Mouse (Mus musculus) liver, embryonic 11.5 days (tissue): ENCODE measurements around the gene Gpc5. TPM values are rescaled to one million over a fixed set of nuclear protein-coding genes. Genes with fewer than 3 reads are reported as not detected.

Source experiments
- ATAC-seq: fragments of 200-750 bp; cut with Nextera tagmentation; replicated peaks from 2 replicates; pipeline ENCODE4 v1.8.0; 2017; ENCODE audit warnings: moderate number of reproducible peaks, mild to moderate bottlenecking, moderate TSS enrichment, moderate library complexity; ENCODE audit not compliant: low FRiP score
- DNase-seq: peaks from one replicate; pipeline ENCODE4 v3.0.0-alpha.2; 2017; ENCODE audit warnings: low spot score
- H3K27ac ChIP-seq: fragments of 300-500 bp; sonication (generic); 2 replicates; pipeline ENCODE4 v1.5.1; 2014; ENCODE audit warnings: mild to moderate bottlenecking, low read depth, low read length, control low read depth
- H3K27me3 ChIP-seq: fragments of 300-500 bp; sonication (generic); replicated peaks from 2 replicates; pipeline ENCODE4 v1.6.1; 2014; ENCODE audit warnings: low read length, mixed read lengths; ENCODE audit not compliant: control insufficient read depth, insufficient read depth
- H3K36me3 ChIP-seq: fragments of 300-500 bp; sonication (generic); 2 replicates; pipeline ENCODE4 v1.6.1; 2014; ENCODE audit warnings: mild to moderate bottlenecking, low read length, moderate library complexity, mixed read lengths; ENCODE audit not compliant: control insufficient read depth, insufficient read depth
- H3K4me1 ChIP-seq: fragments of 300-500 bp; sonication (generic); replicated peaks from 2 replicates; pipeline ENCODE4 v1.6.1; 2014; ENCODE audit warnings: low read length, mixed read lengths; ENCODE audit not compliant: control insufficient read depth, insufficient read depth
- H3K4me2 ChIP-seq: fragments of 300-500 bp; sonication (generic); 2 replicates; pipeline ENCODE4 v1.6.1; 2014; ENCODE audit warnings: mild to moderate bottlenecking, control low read depth, moderate library complexity
- H3K4me3 ChIP-seq: fragments of 300-500 bp; sonication (generic); 2 replicates; pipeline ENCODE4 v1.5.1; 2014; ENCODE audit warnings: low read depth, low read length, control low read depth
- H3K9ac ChIP-seq: fragments of 300-500 bp; sonication (generic); 2 replicates; pipeline ENCODE4 v1.6.1; 2014; ENCODE audit warnings: low read depth, low read length, control low read depth
- H3K9me3 ChIP-seq: fragments of 300-500 bp; sonication (generic); 2 replicates; pipeline ENCODE4 v1.6.1; 2016; ENCODE audit warnings: low read length, inconsistent platforms, mixed read lengths; ENCODE audit not compliant: control insufficient read depth
- WGBS: fragments of 180-500 bp; shearing (Covaris S2); extraction: QIAGEN DNeasy Blood & Tissue Kit; methylation state at CpG from one replicate; pipeline ENCODE4 v1.1.7; 2014; 5-methylcytosine and 5-hydroxymethylcytosine counted together
- polyA plus RNA-seq: library from polyadenylated mRNA; unstranded; fragments of >200 nt; fragmentation: Nextera tagmentation; extraction: Ambion mirVana; gene quantifications from 2 replicates; pipeline ENCODE4 v1.2.1, GENCODE M21; 2014

Gene Gpc5
- polyA plus RNA-seq, 1 experiment from 2014 or later: 0.12 TPM

- DNase-seq (no peak), ATAC-seq (no peak)
- H3K4me2 ChIP-seq: no peak overlapping the region
- WGBS: 85% methylated on average over 4 of the region's 4 CpGs
- H3K27ac ChIP-seq: no peak overlapping the region
- no peaks in the 10 kb centered on the region; the same call in 1 of the 2 replicates for H3K4me1 ChIP-seq
- no peaks in the 10 kb centered on the region for H3K36me3 ChIP-seq
- no peaks in the 10 kb centered on the region for H3K9me3 ChIP-seq
- H3K27me3 ChIP-seq: peaks cover 29% of the 10 kb centered on the region
- H3K4me3 ChIP-seq: no peak overlapping the region
- no peak overlapping the region for H3K9ac ChIP-seq
These were observed 1.5 kb upstream of the Gpc5 start for GRCm38 (mm10) chr14:115090516-115090915.

GRCm38 (mm10) chr14:115092510-115092909 lies 495 bp downstream of the Gpc5 start:
- Histone ChIP-seq H3K27ac (no peak overlapping the region), H3K4me3 (peak overlapping the region; percentile 63), H3K9me3 (no peaks in the 10 kb centered on the region), H3K4me1 (no peaks in the 10 kb centered on the region; the same call in 1 of the 2 replicates), H3K4me2 (peak overlapping the region; percentile 94), H3K36me3 (no peaks in the 10 kb centered on the region), H3K9ac (no peak overlapping the region), H3K27me3 (peaks cover 29% of the 10 kb centered on the region)
- DNase-seq: peak; percentile 37
- under 1% methylated on average over 33 of the region's 33 CpGs for WGBS
- ATAC-seq: peak; percentile 9; the same call in 1 of the 2 replicates

DNA sequence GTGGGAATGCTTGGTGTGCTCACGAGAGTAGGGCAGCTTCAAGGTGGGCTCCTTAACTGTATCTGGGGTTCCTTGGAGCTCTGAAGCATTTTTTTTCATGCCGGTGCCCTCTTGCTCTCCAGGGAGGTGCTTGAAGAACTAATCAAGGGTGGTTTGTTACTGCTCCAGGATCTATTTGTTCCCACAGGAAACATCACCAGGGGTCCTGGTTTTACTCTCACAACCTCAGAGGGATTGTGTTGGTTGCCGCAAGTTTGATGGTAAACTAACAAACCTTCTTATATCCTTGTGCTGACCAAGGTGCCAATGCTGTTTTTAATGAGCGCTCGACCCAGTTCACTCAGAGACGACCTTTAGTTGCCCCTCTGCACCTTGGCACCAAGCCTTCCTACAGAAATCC lies 937 bp downstream of the Gpc5 start:
- ATAC-seq (no peak), DNase-seq (no peak)
- H3K4me2 ChIP-seq: peak overlapping the region; percentile 94
- no peaks in the 10 kb centered on the region; the same call in 1 of the 2 replicates for H3K4me1 ChIP-seq
- H3K4me3 ChIP-seq: peak overlapping the region; percentile 63
- H3K36me3 ChIP-seq: no peaks in the 10 kb centered on the region
- H3K9me3 ChIP-seq: no peaks in the 10 kb centered on the region
- H3K27ac ChIP-seq: no peak overlapping the region
- no peak overlapping the region for H3K9ac ChIP-seq
- 21% methylated on average over 6 of the region's 6 CpGs for WGBS
- H3K27me3 ChIP-seq: peaks cover 29% of the 10 kb centered on the region

GRCm38 (mm10) chr14:115100617-115101299 lies 8.7 kb downstream of the Gpc5 start:
- H3K9me3 ChIP-seq: no peaks in the 10 kb centered on the region
- no peaks in the 10 kb centered on the region for H3K36me3 ChIP-seq
- DNase-seq (no peak), ATAC-seq (no peak)
- no peaks in the 10 kb centered on the region for H3K27me3 ChIP-seq
- no peak overlapping the region for H3K4me3 ChIP-seq
- H3K27ac ChIP-seq: no peak overlapping the region
- no peak overlapping the region for H3K4me2 ChIP-seq
- no peak overlapping the region for H3K9ac ChIP-seq
- H3K4me1 ChIP-seq: no peaks in the 10 kb centered on the region
- WGBS: 84% methylated on average over 9 of the region's 9 CpGs

DNA sequence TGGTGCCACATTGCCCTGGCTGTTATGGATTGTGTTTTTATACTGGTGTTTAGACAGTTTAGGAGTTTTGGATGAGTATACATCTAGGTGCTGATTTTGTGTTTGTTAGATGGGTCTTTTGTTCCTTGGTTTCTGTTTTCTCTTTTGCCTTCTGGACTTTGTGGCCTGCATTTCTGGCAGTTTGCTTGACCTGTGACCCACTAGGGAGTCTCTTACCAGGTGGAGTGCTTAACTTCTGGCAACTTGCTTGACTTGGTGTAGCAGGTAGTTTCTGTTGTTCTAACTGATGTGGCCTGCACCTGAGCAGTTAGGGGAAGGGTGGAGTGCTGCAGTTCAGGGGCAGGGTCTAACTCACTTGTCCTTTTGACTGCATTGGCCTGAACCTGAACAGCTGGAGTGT lies 14.3 kb downstream of the Gpc5 start:
- Histone ChIP-seq H3K9ac (no peak overlapping the region), H3K4me2 (no peak overlapping the region), H3K27ac (no peak overlapping the region), H3K36me3 (no peaks in the 10 kb centered on the region), H3K27me3 (no peaks in the 10 kb centered on the region), H3K4me3 (no peak overlapping the region), H3K4me1 (no peaks in the 10 kb centered on the region), H3K9me3 (no peaks in the 10 kb centered on the region)
- DNase-seq: no peak
- ATAC-seq: no peak

DNA sequence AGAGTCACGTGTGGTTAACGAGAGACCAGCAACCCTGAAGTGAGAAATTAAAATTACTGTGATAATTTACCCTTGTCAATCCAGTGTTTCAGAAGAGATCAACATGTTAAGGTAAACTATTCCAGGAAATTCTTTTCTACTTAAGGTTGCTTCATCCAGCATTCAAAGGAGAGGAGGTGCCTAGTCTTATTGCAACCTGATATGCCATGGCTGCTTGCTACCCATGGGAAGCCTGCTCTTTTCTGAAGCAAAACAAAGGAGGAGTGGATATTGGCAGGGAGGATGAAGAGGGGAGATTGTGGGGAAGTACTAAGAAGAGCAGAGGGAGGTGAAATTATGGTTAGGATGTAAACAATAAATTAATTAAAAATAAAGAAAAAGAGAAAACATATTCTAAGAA lies 15.5 kb downstream of the Gpc5 start:
- Histone ChIP-seq H3K4me1 (no peaks in the 10 kb centered on the region), H3K9me3 (no peaks in the 10 kb centered on the region), H3K27ac (no peak overlapping the region), H3K27me3 (no peaks in the 10 kb centered on the region), H3K36me3 (no peaks in the 10 kb centered on the region), H3K9ac (no peak overlapping the region), H3K4me3 (no peak overlapping the region), H3K4me2 (no peak overlapping the region)
- no peak for DNase-seq
- ATAC-seq: no peak
- 39% methylated on average over 2 of the region's 2 CpGs for WGBS

DNA sequence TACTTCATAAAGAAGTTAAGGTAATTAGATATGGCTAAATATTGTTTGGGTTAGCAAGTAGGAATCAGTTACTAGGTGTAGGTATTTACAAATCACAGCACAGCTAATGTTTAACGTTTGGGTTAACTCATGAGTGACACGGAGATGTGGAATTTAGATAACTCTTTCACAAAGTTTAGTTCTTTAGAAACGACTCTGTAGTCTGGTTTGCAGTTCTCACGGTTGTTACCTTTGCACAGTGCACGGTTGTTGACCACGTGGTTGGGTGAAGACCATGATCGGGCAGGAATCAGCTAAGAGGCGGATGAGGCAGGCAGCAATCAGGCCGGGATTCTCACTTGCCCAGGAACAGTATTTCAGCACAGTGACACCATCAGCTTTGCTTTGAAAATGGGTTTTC lies 26.6 kb downstream of the Gpc5 start:
- DNase-seq: no peak
- no peaks in the 10 kb centered on the region for H3K9me3 ChIP-seq
- H3K4me1 ChIP-seq: no peaks in the 10 kb centered on the region
- H3K27ac ChIP-seq: no peak overlapping the region
- no peaks in the 10 kb centered on the region for H3K27me3 ChIP-seq
- no peak for ATAC-seq
- no peak overlapping the region for H3K9ac ChIP-seq
- WGBS: 79% methylated on average over 9 of the region's 9 CpGs
- H3K4me2 ChIP-seq: no peak overlapping the region
- no peak overlapping the region for H3K4me3 ChIP-seq
- H3K36me3 ChIP-seq: no peaks in the 10 kb centered on the region

DNA sequence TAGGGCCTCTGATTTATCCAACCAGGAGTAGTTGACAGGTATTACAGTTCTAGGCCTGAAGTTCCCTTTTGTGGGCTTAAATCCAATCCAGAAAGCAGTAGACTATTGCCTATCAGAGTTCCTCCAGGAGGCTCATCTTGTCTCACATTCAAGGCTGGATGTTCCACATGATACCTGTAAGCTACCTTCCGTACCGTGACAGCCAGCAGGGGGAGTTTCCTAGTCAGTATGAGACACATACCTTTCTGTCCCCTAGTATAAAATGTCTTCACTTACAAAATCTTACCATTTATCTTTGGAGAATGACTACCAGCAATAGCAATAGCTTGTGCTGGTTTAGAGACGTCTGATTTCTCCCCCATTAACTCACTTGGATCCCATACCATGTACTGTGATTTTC lies 56.8 kb downstream of the Gpc5 start:
- no peak for DNase-seq
- Histone ChIP-seq H3K4me3 (no peak overlapping the region), H3K36me3 (no peaks in the 10 kb centered on the region), H3K4me1 (no peaks in the 10 kb centered on the region), H3K9ac (no peak overlapping the region), H3K27ac (no peak overlapping the region), H3K27me3 (no peaks in the 10 kb centered on the region), H3K4me2 (no peak overlapping the region), H3K9me3 (no peaks in the 10 kb centered on the region)
- ATAC-seq: no peak
- 75% methylated on average over 3 of the region's 3 CpGs for whole genome bisulfite sequencing

DNA sequence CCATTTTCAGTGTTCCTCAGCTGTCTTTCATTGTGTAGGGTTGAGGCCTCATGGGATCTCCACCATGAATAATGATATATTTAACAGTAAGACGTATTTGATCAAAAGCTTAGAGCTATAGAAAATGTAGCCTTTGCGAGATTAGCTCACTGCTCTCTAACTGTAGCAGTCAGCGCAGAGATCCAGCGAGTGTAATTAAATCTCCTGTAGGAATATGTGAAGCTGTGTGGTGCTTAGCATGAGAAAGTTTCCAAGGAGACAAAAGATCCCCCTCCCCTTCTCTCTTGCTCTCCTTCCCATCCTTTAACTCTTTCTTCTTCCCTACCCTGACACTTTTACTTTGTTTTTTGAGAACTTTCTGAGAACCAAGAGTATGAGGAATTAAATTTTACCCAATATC lies 64.6 kb downstream of the Gpc5 start:
- H3K4me1 ChIP-seq: no peaks in the 10 kb centered on the region
- no peak for ATAC-seq
- 80% methylated on average over 4 of the region's 4 CpGs for WGBS
- H3K27ac ChIP-seq: no peak overlapping the region
- no peak for DNase-seq
- no peaks in the 10 kb centered on the region for H3K9me3 ChIP-seq
- H3K4me3 ChIP-seq: no peak overlapping the region
- H3K4me2 ChIP-seq: no peak overlapping the region
- no peak overlapping the region for H3K9ac ChIP-seq
- no peaks in the 10 kb centered on the region for H3K27me3 ChIP-seq
- H3K36me3 ChIP-seq: no peaks in the 10 kb centered on the region
